Mouse (Mus musculus) limb, embryonic 11.5 days (tissue): ENCODE results near the gene Prss12. TPM values are rescaled to one million over a fixed set of nuclear protein-coding genes. Genes with fewer than 3 reads are reported as not detected.

Experiments used
- polyA plus RNA-seq: library from polyadenylated mRNA; unstranded; fragments of >200 nt; fragmentation: Nextera tagmentation; extraction: Ambion mirVana; gene quantifications from 2 replicates; pipeline ENCODE4 v1.2.1, GENCODE M21; 2014

The Prss12 gene
- polyA plus RNA-seq, 1 experiment from 2014 or later, result 2.3 TPM

Other genes starting within 250 kb of the Prss12 start
- 3.3 and 4.2 TPM in 2 replicates for gene Synpo2, start 210.8 kb upstream of the Prss12 start, polyA plus RNA-seq
- gene Sec24d, start 179.5 kb upstream of the Prss12 start, polyA plus RNA-seq, result 29.3 and 29.4 TPM in 2 replicates
- gene Mettl14, start 60.8 kb upstream of the Prss12 start, polyA plus RNA-seq, result 26.9 and 28.5 TPM in 2 replicates
- gene Ndst3, start 243.9 kb downstream of the Prss12 start, polyA plus RNA-seq, result 0.68 and 0.94 TPM in 2 replicates